Mouse (Mus musculus) hindbrain, embryonic 14.5 days (tissue): ENCODE results near the gene Atf7. TPM values are rescaled to one million over a fixed set of nuclear protein-coding genes. Genes with fewer than 3 reads are reported as not detected.

ENCODE experiments used
- microRNA counts: library from miRNA; unstranded; fragments of <30 nt; microRNA quantifications from one replicate; lab custom pipeline; 2016
- microRNA-seq: library from miRNA; unstranded; fragments of <30 nt; microRNA quantifications from one replicate; pipeline ENCODE4, GENCODE M21; 2016
- polyA plus RNA-seq: library from polyadenylated mRNA; unstranded; fragments of >200 nt; fragmentation: Nextera tagmentation; extraction: Ambion mirVana; gene quantifications from 2 replicates; pipeline ENCODE4 v1.2.1, GENCODE M21; 2014

Atf7 gene
- polyA plus RNA-seq, 1 experiment from 2014 or later = 13.7 TPM

MicroRNAs encoded within 50 kb of the gene (microRNA counts, 519-probe panel; counts per million panel counts)
- microRNA mmu-miR-688 (lab: Ali Mortazavi, UCI) = not detected

Small RNA genes lying within 50 kb of the gene (microRNA-seq; reads per million reads assigned to microRNA genes)
- 0.48 reads per million for gene Mir688

Other genes starting within 250 kb of the Atf7 start
- 5.3 and 6.2 TPM in 2 replicates for gene Sp1, start 219.3 kb downstream of the Atf7 start, polyA plus RNA-seq
- 0.13 and 0.39 TPM in 2 replicates for gene Amhr2, start 180.1 kb downstream of the Atf7 start, polyA plus RNA-seq
- gene Prr13, start 166.4 kb downstream of the Atf7 start, polyA plus RNA-seq = 98.3 and 105 TPM in 2 replicates
- gene Pcbp2, start 154.9 kb downstream of the Atf7 start, polyA plus RNA-seq = 158 and 166 TPM in 2 replicates
- gene Gm10337, start 121.7 kb downstream of the Atf7 start, polyA plus RNA-seq = 9.6 and 17.2 TPM in 2 replicates
- gene Map3k12, start 108.4 kb downstream of the Atf7 start, polyA plus RNA-seq = 43.9 and 47.5 TPM in 2 replicates
- 77.8 and 86.7 TPM in 2 replicates for gene Tarbp2, start 107.3 kb downstream of the Atf7 start, polyA plus RNA-seq
- 5.0 and 8.6 TPM in 2 replicates for gene Npff, start 100.5 kb downstream of the Atf7 start, polyA plus RNA-seq
- not detected in 2 replicates for gene Gm28047, start 397 bp downstream of the Atf7 start, polyA plus RNA-seq
- gene Atp5g2, start 46.9 kb upstream of the Atf7 start, polyA plus RNA-seq = 47.5 and 63.4 TPM in 2 replicates
- 32.2 and 33.1 TPM in 2 replicates for gene Calcoco1, start 96.7 kb upstream of the Atf7 start, polyA plus RNA-seq